Mouse (Mus musculus) E14TG2a.4 (cell line): ENCODE results near the gene Cdh13.

Source experiments
- CTCF ChIP-seq: conservative IDR thresholded peaks from 2 replicates; pipeline ENCODE4 v1.5.1; 2014; ENCODE audit warnings: low read length
- NANOG ChIP-seq: IDR thresholded peaks from 2 replicates; pipeline ENCODE4 v1.6.1; 2014; ENCODE audit warnings: borderline replicate concordance, low read length, mixed read lengths
- POU5F1 ChIP-seq: IDR thresholded peaks from 2 replicates; pipeline ENCODE4 v1.6.1; 2014; ENCODE audit warnings: low read length, borderline replicate concordance

GRCm38 (mm10) chr8:118439857-118440256 is 156.3 kb downstream of the Cdh13 start:
- TF ChIP-seq CTCF (no peak), NANOG (no peak), POU5F1 (no peak)
